Mouse (Mus musculus) neural tube, embryonic 15.5 days (tissue): ENCODE measurements around the gene Cobll1. TPM values are rescaled to one million over a fixed set of nuclear protein-coding genes. Genes with fewer than 3 reads are reported as not detected.
A peak's percentile ranks its signal among the peaks of the same experiment; 100 is the strongest.
"Not testable (repeated sequence)": the region's sequence is repeated elsewhere in the genome, so short reads cannot be mapped to it uniquely, and the experiment has no call there.

Source experiments
- ATAC-seq: fragments of 200-750 bp; cut with Nextera tagmentation; 2 replicates; pipeline ENCODE4 v1.8.0; 2017; ENCODE audit warnings: mild to moderate bottlenecking, moderate TSS enrichment, moderate library complexity; ENCODE audit not compliant: low FRiP score
- H3K27ac ChIP-seq: fragments of 300-500 bp; sonication (generic); replicated peaks from 2 replicates; pipeline ENCODE4 v1.5.1; 2015; ENCODE audit warnings: mild to moderate bottlenecking, inconsistent platforms
- H3K27me3 ChIP-seq: fragments of 300-500 bp; sonication (generic); replicated peaks from 2 replicates; pipeline ENCODE4 v1.6.1; 2015; ENCODE audit warnings: inconsistent platforms
- H3K36me3 ChIP-seq: fragments of 300-500 bp; sonication (generic); 2 replicates; pipeline ENCODE4 v1.6.1; 2015; ENCODE audit warnings: inconsistent platforms
- H3K4me1 ChIP-seq: fragments of 300-500 bp; sonication (generic); 2 replicates; pipeline ENCODE4 v1.6.1; 2015; ENCODE audit warnings: inconsistent platforms
- H3K4me2 ChIP-seq: fragments of 300-500 bp; sonication (generic); 2 replicates; pipeline ENCODE4 v1.6.1; 2015; ENCODE audit warnings: inconsistent platforms, mild to moderate bottlenecking, moderate library complexity
- H3K4me3 ChIP-seq: fragments of 300-500 bp; sonication (generic); replicated peaks from 2 replicates; pipeline ENCODE4 v1.5.1; 2015; ENCODE audit warnings: mild to moderate bottlenecking, inconsistent platforms
- H3K9ac ChIP-seq: fragments of 300-500 bp; sonication (generic); replicated peaks from 2 replicates; pipeline ENCODE4 v1.6.1; 2015; ENCODE audit warnings: mild to moderate bottlenecking, inconsistent platforms
- H3K9me3 ChIP-seq: fragments of 300-500 bp; sonication (generic); replicated peaks from 2 replicates; pipeline ENCODE4 v1.6.1; 2016; ENCODE audit warnings: inconsistent platforms
- WGBS: fragments of 180-500 bp; shearing (Covaris S2); methylation state at CpG from one replicate; pipeline ENCODE4 v1.1.7; 2015; ENCODE audit warnings: mixed read lengths; 5-methylcytosine and 5-hydroxymethylcytosine counted together
- polyA plus RNA-seq: library from polyadenylated mRNA; unstranded; fragments of >200 nt; fragmentation: Nextera tagmentation; extraction: Ambion mirVana; gene quantifications from 2 replicates; pipeline ENCODE4 v1.2.1, GENCODE M21; 2015

Cobll1 gene
- polyA plus RNA-seq, 1 experiment from 2014 or later: 2.5 TPM

- H3K4me1 ChIP-seq, H3K4me2 ChIP-seq, H3K9me3 ChIP-seq, ATAC-seq, H3K36me3 ChIP-seq, H3K27me3 ChIP-seq, H3K27ac ChIP-seq, H3K9ac ChIP-seq, H3K4me3 ChIP-seq: not testable (repeated sequence)
- WGBS: 77% methylated on average over 6 of the region's 6 CpGs
Measured at GRCm38 (mm10) chr2:65260828-65261227, 21.6 kb upstream of the Cobll1 start.

- no peak overlapping the region for H3K4me2 ChIP-seq
- H3K4me1 ChIP-seq: no peaks in the 10 kb centered on the region
- no peaks in the 10 kb centered on the region for H3K27me3 ChIP-seq
- H3K9ac ChIP-seq: no peak overlapping the region
- no peak for ATAC-seq
- no peak overlapping the region for H3K27ac ChIP-seq
- no peaks in the 10 kb centered on the region for H3K9me3 ChIP-seq
- WGBS: 93% methylated on average over 4 of the region's 4 CpGs
- H3K4me3 ChIP-seq: no peak overlapping the region
- no peaks in the 10 kb centered on the region for H3K36me3 ChIP-seq
Measured at GRCm38 (mm10) chr2:65260400-65260799, 21.2 kb upstream of the Cobll1 start.

- Histone ChIP-seq H3K9me3 (no peaks in the 10 kb centered on the region), H3K36me3 (no peaks in the 10 kb centered on the region), H3K4me3 (no peak overlapping the region), H3K27me3 (no peaks in the 10 kb centered on the region), H3K4me2 (no peak overlapping the region), H3K4me1 (no peaks in the 10 kb centered on the region), H3K27ac (no peak overlapping the region), H3K9ac (no peak overlapping the region)
- ATAC-seq: no peak
- 64% methylated on average over 2 of the region's 2 CpGs for WGBS
Measured at GRCm38 (mm10) chr2:65257446-65257845, 18.2 kb upstream of the Cobll1 start.

- Histone ChIP-seq H3K4me2 (no peak overlapping the region), H3K27ac (no peak overlapping the region), H3K36me3 (no peaks in the 10 kb centered on the region), H3K4me3 (no peak overlapping the region), H3K4me1 (no peaks in the 10 kb centered on the region), H3K27me3 (no peaks in the 10 kb centered on the region), H3K9me3 (no peaks in the 10 kb centered on the region), H3K9ac (no peak overlapping the region)
- no peak for ATAC-seq
- 84% methylated on average over 6 of the region's 6 CpGs for WGBS
Measured at GRCm38 (mm10) chr2:65256494-65257254, 17.5 kb upstream of the Cobll1 start.

GRCm38 (mm10) chr2:65250589-65251104 lies 11.4 kb upstream of the Cobll1 start:
- Histone ChIP-seq H3K9ac (no peak overlapping the region), H3K27me3 (no peaks in the 10 kb centered on the region), H3K4me2 (no peak overlapping the region), H3K4me3 (no peak overlapping the region), H3K27ac (no peak overlapping the region), H3K9me3 (no peaks in the 10 kb centered on the region), H3K36me3 (no peaks in the 10 kb centered on the region), H3K4me1 (no peaks in the 10 kb centered on the region)
- ATAC-seq: no peak
- WGBS: 62% methylated on average over 5 of the region's 5 CpGs

GRCm38 (mm10) chr2:65249575-65249974 lies 10.4 kb upstream of the Cobll1 start:
- no peak overlapping the region for H3K9ac ChIP-seq
- H3K9me3 ChIP-seq: no peaks in the 10 kb centered on the region
- H3K4me3 ChIP-seq: no peak overlapping the region
- H3K4me1 ChIP-seq: no peaks in the 10 kb centered on the region
- no peaks in the 10 kb centered on the region for H3K27me3 ChIP-seq
- no peak for ATAC-seq
- no peak overlapping the region for H3K4me2 ChIP-seq
- H3K27ac ChIP-seq: no peak overlapping the region
- WGBS: 42% methylated on average over 2 of the region's 2 CpGs
- H3K36me3 ChIP-seq: no peaks in the 10 kb centered on the region

GRCm38 (mm10) chr2:65240173-65240745 lies 1.1 kb upstream of the Cobll1 start:
- H3K4me2 ChIP-seq: no peak overlapping the region
- H3K36me3 ChIP-seq: no peaks in the 10 kb centered on the region
- WGBS: 51% methylated on average over 5 of the region's 5 CpGs
- no peak overlapping the region for H3K4me3 ChIP-seq
- H3K27ac ChIP-seq: no peak overlapping the region
- H3K27me3 ChIP-seq: peaks cover 16% of the 10 kb centered on the region; the same call in 1 of the 2 replicates
- no peaks in the 10 kb centered on the region for H3K9me3 ChIP-seq
- peaks cover 22% of the 10 kb centered on the region for H3K4me1 ChIP-seq
- ATAC-seq: no peak
- H3K9ac ChIP-seq: no peak overlapping the region

GRCm38 (mm10) chr2:65238171-65238963 lies 836 bp downstream of the Cobll1 start:
- ATAC-seq: peak; percentile 88
- Histone ChIP-seq H3K4me3 (peak overlapping the region; percentile 68), H3K27me3 (peaks cover 16% of the 10 kb centered on the region; the same call in 1 of the 2 replicates), H3K9me3 (no peaks in the 10 kb centered on the region), H3K4me1 (peaks cover 22% of the 10 kb centered on the region), H3K27ac (peak overlapping the region; percentile 74), H3K36me3 (no peaks in the 10 kb centered on the region), H3K9ac (peak overlapping the region; percentile 61), H3K4me2 (peak overlapping the region; percentile 95)
- 1% methylated on average over 77 of the region's 114 CpGs for WGBS

GRCm38 (mm10) chr2:65237610-65238170 lies 1.5 kb downstream of the Cobll1 start:
- peak overlapping the region; percentile 95 for H3K4me2 ChIP-seq
- H3K4me1 ChIP-seq: peaks cover 22% of the 10 kb centered on the region
- peak overlapping the region; percentile 61 for H3K9ac ChIP-seq
- 2% methylated on average over 22 of the region's 22 CpGs for WGBS
- ATAC-seq: peak; percentile 25
- no peaks in the 10 kb centered on the region for H3K9me3 ChIP-seq
- H3K4me3 ChIP-seq: peak overlapping the region; percentile 68
- H3K27me3 ChIP-seq: peaks cover 16% of the 10 kb centered on the region; the same call in 1 of the 2 replicates
- H3K36me3 ChIP-seq: no peaks in the 10 kb centered on the region
- H3K27ac ChIP-seq: peak overlapping the region; percentile 74; the same call in 1 of the 2 replicates

GRCm38 (mm10) chr2:65237116-65237515 lies 2.1 kb downstream of the Cobll1 start:
- no peak overlapping the region for H3K9ac ChIP-seq
- no peaks in the 10 kb centered on the region for H3K9me3 ChIP-seq
- peaks cover 22% of the 10 kb centered on the region for H3K4me1 ChIP-seq
- no peak overlapping the region for H3K27ac ChIP-seq
- no peak for ATAC-seq
- no peaks in the 10 kb centered on the region for H3K36me3 ChIP-seq
- peak overlapping the region; percentile 68 for H3K4me3 ChIP-seq
- H3K27me3 ChIP-seq: peaks cover 16% of the 10 kb centered on the region; the same call in 1 of the 2 replicates
- H3K4me2 ChIP-seq: peak overlapping the region; percentile 95
- 62% methylated on average over 8 of the region's 8 CpGs for WGBS

GRCm38 (mm10) chr2:65236644-65237043 lies 2.6 kb downstream of the Cobll1 start:
- WGBS: 80% methylated on average over 8 of the region's 8 CpGs
- Histone ChIP-seq H3K9ac (no peak overlapping the region), H3K36me3 (no peaks in the 10 kb centered on the region), H3K4me3 (no peak overlapping the region), H3K9me3 (no peaks in the 10 kb centered on the region), H3K4me2 (peak overlapping the region; percentile 95; the same call in 1 of the 2 replicates), H3K4me1 (peaks cover 22% of the 10 kb centered on the region), H3K27ac (no peak overlapping the region), H3K27me3 (peaks cover 16% of the 10 kb centered on the region; the same call in 1 of the 2 replicates)
- ATAC-seq: no peak
